Comparison of ENCODE assay signal across 9 mouse cellular contexts in the genomic region with DNA sequence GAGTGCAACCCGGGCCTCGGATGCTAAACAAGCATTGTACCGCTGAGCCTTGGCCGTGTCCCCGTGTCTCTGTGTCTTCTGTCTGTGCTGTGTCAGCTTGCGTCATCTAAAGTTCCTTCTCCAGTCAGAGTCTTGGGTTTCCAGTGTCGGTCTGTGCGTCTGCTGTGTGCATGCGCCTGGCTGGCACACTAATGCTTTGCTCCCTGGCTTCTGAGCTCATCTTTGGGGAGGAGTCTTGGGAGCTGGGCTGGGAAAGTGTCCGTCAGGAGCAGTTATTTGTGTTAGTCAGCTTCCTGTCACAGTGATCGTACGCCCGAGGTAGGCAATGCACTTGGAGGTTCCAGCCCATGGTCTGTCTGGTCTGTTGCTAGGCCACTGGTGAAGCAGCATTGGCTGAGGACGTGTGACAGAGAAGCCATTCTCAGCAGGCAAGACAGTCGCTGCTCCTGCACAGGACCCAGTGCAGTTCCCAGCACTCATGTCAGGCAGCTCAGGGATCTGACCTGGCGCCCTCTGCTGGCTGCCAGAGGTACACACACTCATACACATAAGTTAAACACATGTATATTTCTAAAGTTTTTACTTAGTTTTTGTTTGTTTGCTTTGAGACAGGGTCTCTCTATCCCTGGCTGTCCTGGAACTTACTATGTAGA. TPM values are rescaled to one million over a fixed set of nuclear protein-coding genes. Genes with fewer than 3 reads are reported as not detected.
DNase-seq lines count a peak whose midpoint lies in the region; ATAC-seq and TF ChIP-seq lines count a peak whose summit lies in the region.
"Had no signal": no experiment of that assay in that cellular context is flagged by ENCODE, and none has a peak within 500 bp of the region (broad histone marks: within the 10 kb centered on the region; RNA-seq: fewer than 3 reads in every experiment).

No protein-coding gene starts in this region.

- no peaks in the 10 kb centered on the region for H3K36me3 ChIP-seq in kidney, postnatal 0 days (ENCODE audit: insufficient read depth, low read length)
- H3K36me3 ChIP-seq in kidney, embryonic 16.5 days (ENCODE audit: insufficient read depth, low read length) = no peaks in the 10 kb centered on the region
- H3K36me3 ChIP-seq in small intestine, adult 2 months (ENCODE audit: control insufficient read depth, insufficient read depth, low read length) = peaks cover 2% of the 10 kb centered on the region; the same call in 1 of the 2 replicates
- H3K36me3 ChIP-seq in midbrain, embryonic 14.5 days (ENCODE audit: control insufficient read depth, insufficient read depth, low read length) = no peaks in the 10 kb centered on the region

- no peak overlapping the region for H3K9ac ChIP-seq in kidney, postnatal 0 days (ENCODE audit: low read depth, low read length)
- H3K9ac ChIP-seq in kidney, embryonic 16.5 days (replicated peaks; ENCODE audit: low read length) = no peak overlapping the region
- H3K9ac ChIP-seq in midbrain, embryonic 14.5 days (replicated peaks; ENCODE audit: low read length) = no peak overlapping the region

- H3K4me3 ChIP-seq in kidney, postnatal 0 days (replicated peaks; ENCODE audit: low read depth, low read length) = no peak overlapping the region
- no peak overlapping the region for H3K4me3 ChIP-seq in kidney, embryonic 16.5 days (ENCODE audit: low read length)
- no peak overlapping the region for H3K4me3 ChIP-seq in small intestine, adult 2 months (ENCODE audit: low read depth, low read length)
- H3K4me3 ChIP-seq in midbrain, embryonic 14.5 days (replicated peaks; ENCODE audit: low read depth, low read length) = no peak overlapping the region

- H3K27ac ChIP-seq in kidney, postnatal 0 days = no peak overlapping the region
- no peak overlapping the region for H3K27ac ChIP-seq in kidney, embryonic 16.5 days (ENCODE audit: low read length)
- no peak overlapping the region for H3K27ac ChIP-seq in small intestine, adult 2 months (ENCODE audit: insufficient read depth, low read depth, low read length)
- H3K27ac ChIP-seq in midbrain, embryonic 14.5 days (replicated peaks; ENCODE audit: low read depth, low read length) = no peak overlapping the region

- no peak for DNase-seq in kidney, postnatal 0 days (ENCODE audit: low spot score)
- DNase-seq in ES-CJ7 (ENCODE audit: low read depth, low spot score) = peak; percentile 80
- no peak for DNase-seq in frontal cortex, postnatal 10 days (ENCODE audit: low spot score in 2 of 2)
- DNase-seq in midbrain, embryonic 14.5 days = no peak
- no peak for DNase-seq in urinary bladder, adult 2 months (ENCODE audit: low spot score)
- DNase-seq: cerebellum, adult 11 months had no signal

- H3K4me2 ChIP-seq in kidney, postnatal 0 days (ENCODE audit: low read length) = no peak overlapping the region
- H3K4me2 ChIP-seq in kidney, embryonic 16.5 days (replicated peaks; ENCODE audit: low read depth, low read length) = no peak overlapping the region
- H3K4me2 ChIP-seq in midbrain, embryonic 14.5 days (ENCODE audit: low read length) = no peak overlapping the region

- peak; percentile 57 for TF ChIP-seq CTCF in kidney, postnatal 0 days (IDR thresholded peaks at IDR 0.05; ENCODE audit: low read depth)
- TF ChIP-seq CTCF in small intestine, adult 2 months (IDR thresholded peaks at IDR 0.05; ENCODE audit: extremely low read depth, insufficient read length, insufficient replicate concordance, low read depth, low read length) = peak; percentile 74; the same call in 1 of the 2 replicates

- no peaks in the 10 kb centered on the region for H3K9me3 ChIP-seq in kidney, postnatal 0 days (replicated peaks; ENCODE audit: low read length)
- 0 out of 2 replicates have a peak, but pooled peaks cover 3% of the 10 kb centered on the region for H3K9me3 ChIP-seq in kidney, embryonic 16.5 days (ENCODE audit: low read length)
- no peaks in the 10 kb centered on the region for H3K9me3 ChIP-seq in midbrain, embryonic 14.5 days (ENCODE audit: control insufficient read depth, low read length)

- peaks cover 26% of the 10 kb centered on the region for H3K4me1 ChIP-seq in kidney, postnatal 0 days (replicated peaks; ENCODE audit: insufficient read depth, low read length)
- H3K4me1 ChIP-seq in kidney, embryonic 16.5 days (ENCODE audit: insufficient read depth, low read length) = peaks cover 53% of the 10 kb centered on the region
- H3K4me1 ChIP-seq in small intestine, adult 2 months (ENCODE audit: control insufficient read depth, insufficient read depth, insufficient read length, low read length) = peaks cover 4% of the 10 kb centered on the region; the same call in 1 of the 2 replicates
- H3K4me1 ChIP-seq in midbrain, embryonic 14.5 days (ENCODE audit: control insufficient read depth, insufficient read depth, low read length) = no peaks in the 10 kb centered on the region

- no peaks in the 10 kb centered on the region for H3K27me3 ChIP-seq in kidney, postnatal 0 days (ENCODE audit: insufficient read depth, low read length)
- no peaks in the 10 kb centered on the region for H3K27me3 ChIP-seq in kidney, embryonic 16.5 days (ENCODE audit: insufficient read depth, low read length)
- no peaks in the 10 kb centered on the region for H3K27me3 ChIP-seq in small intestine, adult 2 months (ENCODE audit: control insufficient read depth, insufficient read depth, low read length)
- H3K27me3 ChIP-seq in midbrain, embryonic 14.5 days (ENCODE audit: control insufficient read depth, insufficient read depth, low read length) = no peaks in the 10 kb centered on the region

- 80% methylated on average over 16 of the region's 16 CpGs for WGBS in kidney, postnatal 0 days
- WGBS in kidney, embryonic 16.5 days = 80% methylated on average over 16 of the region's 16 CpGs
- 88% methylated on average over 16 of the region's 16 CpGs for WGBS in small intestine, adult 2 months
- WGBS in midbrain, embryonic 14.5 days = 78% methylated on average over 16 of the region's 16 CpGs

- no peak for ATAC-seq in kidney, postnatal 0 days (replicated peaks; ENCODE audit: low FRiP score, low read depth)
- ATAC-seq in kidney, embryonic 16.5 days (ENCODE audit: low FRiP score, low TSS enrichment) = no peak
- ATAC-seq in erythroid progenitor cell, adult 5-6 weeks (replicated peaks; ENCODE audit: low FRiP score, poor library complexity, severe bottlenecking) = peak; percentile 47; the same call in 1 of the 2 replicates
- ATAC-seq in midbrain, embryonic 14.5 days (ENCODE audit: low FRiP score, low TSS enrichment) = no peak

- no peak for TF ChIP-seq POLR2A in small intestine, adult 2 months (IDR thresholded peaks at IDR 0.05; ENCODE audit: low read depth, low read length)

RNA-seq across cellular contexts. Expression of gene Ppard, which starts 27.5 kb away (rescaled TPM):
- polyA plus RNA-seq in kidney, postnatal 0 days (2015; fragmentation: Nextera tagmentation; extraction: Ambion mirVana) = 1.8 and 2.0 TPM in 2 replicates
- polyA plus RNA-seq in kidney, embryonic 16.5 days (2015; fragmentation: Nextera tagmentation; extraction: Ambion mirVana) = 2.1 and 2.2 TPM in 2 replicates
- 2.9 and 4.0 TPM in 2 replicates for total RNA-seq in erythroid progenitor cell, adult 5-6 weeks (2015; ENCODE audit: low replicate concordance)
- 1.7 TPM in 1 of 2 replicates, not detected in the other for total RNA-seq in erythroid progenitor cell, adult 5-6 weeks (2017; ENCODE audit: low replicate concordance)
- polyA plus RNA-seq in small intestine, adult 2 months (2012; rRNA removed) = 118 and 203 TPM in 2 replicates
- polyA plus RNA-seq in midbrain, embryonic 14.5 days (2014; fragmentation: Nextera tagmentation; extraction: Ambion mirVana) = 1.2 and 1.5 TPM in 2 replicates
- polyA plus RNA-seq in urinary bladder, adult 2 months (2012; rRNA removed) = 23.8 and 30.0 TPM in 2 replicates

RNA-seq across cellular contexts. Expression of gene Def6, which starts 52.4 kb away (rescaled TPM):
- 8.6 and 9.2 TPM in 2 replicates for polyA plus RNA-seq in kidney, postnatal 0 days (2015; fragmentation: Nextera tagmentation; extraction: Ambion mirVana)
- polyA plus RNA-seq in kidney, embryonic 16.5 days (2015; fragmentation: Nextera tagmentation; extraction: Ambion mirVana) = 7.2 and 7.4 TPM in 2 replicates
- total RNA-seq in erythroid progenitor cell, adult 5-6 weeks (2015; ENCODE audit: low replicate concordance) = 5.8 and 13.8 TPM in 2 replicates
- total RNA-seq in erythroid progenitor cell, adult 5-6 weeks (2017; ENCODE audit: low replicate concordance) = 17.2 and 17.8 TPM in 2 replicates
- polyA plus RNA-seq in small intestine, adult 2 months (2012; rRNA removed) = 4.0 and 7.0 TPM in 2 replicates
- polyA plus RNA-seq in midbrain, embryonic 14.5 days (2014; fragmentation: Nextera tagmentation; extraction: Ambion mirVana) = 3.2 and 3.5 TPM in 2 replicates
- 20.4 and 22.5 TPM in 2 replicates for polyA plus RNA-seq in urinary bladder, adult 2 months (2012; rRNA removed)

RNA-seq across cellular contexts. Expression of gene Fance, which starts 53.3 kb away (rescaled TPM):
- 24.9 and 29.5 TPM in 2 replicates for polyA plus RNA-seq in kidney, postnatal 0 days (2015; fragmentation: Nextera tagmentation; extraction: Ambion mirVana)
- polyA plus RNA-seq in kidney, embryonic 16.5 days (2015; fragmentation: Nextera tagmentation; extraction: Ambion mirVana) = 32.3 and 34.0 TPM in 2 replicates
- total RNA-seq in erythroid progenitor cell, adult 5-6 weeks (2015; ENCODE audit: low replicate concordance) = 9.7 and 10.5 TPM in 2 replicates
- 0.76 and 9.8 TPM in 2 replicates for total RNA-seq in erythroid progenitor cell, adult 5-6 weeks (2017; ENCODE audit: low replicate concordance)
- polyA plus RNA-seq in small intestine, adult 2 months (2012; rRNA removed) = 13.3 and 16.6 TPM in 2 replicates
- 19.5 and 24.3 TPM in 2 replicates for polyA plus RNA-seq in midbrain, embryonic 14.5 days (2014; fragmentation: Nextera tagmentation; extraction: Ambion mirVana)
- polyA plus RNA-seq in urinary bladder, adult 2 months (2012; rRNA removed) = 11.6 and 18.0 TPM in 2 replicates
